Mouse (Mus musculus): ENCODE results near the gene Sbno2. TPM values are rescaled to one million over a fixed set of nuclear protein-coding genes. Genes with fewer than 3 reads are reported as not detected.

Gene Sbno2
- polyA plus RNA-seq, 1 experiment from 2014 or later = 10.3 TPM

DNA sequence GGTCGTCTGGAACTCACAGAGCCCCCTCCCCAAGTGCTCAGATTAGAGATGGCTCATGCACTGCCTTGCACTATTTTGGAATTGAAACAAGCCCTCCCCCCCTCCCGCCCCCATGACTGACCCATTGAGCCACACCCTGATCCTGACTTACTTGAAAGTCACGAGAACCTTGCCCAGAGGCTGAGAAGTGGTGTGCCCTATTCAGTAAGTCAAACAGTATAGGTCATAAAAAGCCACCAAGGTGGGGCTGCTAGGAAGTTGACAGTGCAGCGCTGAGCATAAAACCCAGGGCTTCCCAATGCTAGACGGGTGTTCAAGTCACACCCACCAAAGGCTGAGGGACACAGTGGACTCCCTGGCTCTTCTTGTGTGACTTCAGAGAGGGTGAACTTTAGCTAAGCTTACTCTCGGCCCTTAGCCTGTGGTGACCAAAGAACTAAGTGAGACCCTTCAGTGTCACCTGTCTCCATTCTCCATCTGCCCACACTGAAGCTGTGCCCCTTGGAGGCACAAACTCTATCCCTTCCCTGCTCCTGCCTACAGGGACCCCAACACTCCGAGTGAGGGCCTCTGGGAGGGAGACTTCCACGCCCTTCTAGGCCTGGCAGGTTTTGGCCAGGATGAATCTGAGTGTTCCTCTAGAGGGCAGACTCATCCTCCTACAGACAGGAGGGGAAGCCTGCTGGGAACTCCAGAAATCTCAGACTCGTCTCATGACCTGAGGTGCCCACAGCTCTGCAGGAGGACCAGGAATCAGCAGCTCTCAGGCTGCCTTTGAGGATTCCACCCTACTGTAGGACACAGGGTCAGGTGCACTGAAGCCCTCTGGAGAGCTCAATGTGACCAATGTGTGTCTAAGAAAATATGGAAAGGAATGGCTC, 71.6 kb downstream of the Sbno2 start:
- no peak for ATAC-seq
- Histone ChIP-seq H3K9me3 (ENCODE audit: control insufficient read depth, low read length) (no peaks in the 10 kb centered on the region), H3K27me3 (replicated peaks; ENCODE audit: control insufficient read depth, insufficient read depth, low read length) (no peaks in the 10 kb centered on the region), H3K4me2 (ENCODE audit: low read length) (no peak overlapping the region), H3K9ac (ENCODE audit: low read depth, low read length) (no peak overlapping the region), H3K27ac (ENCODE audit: low read depth, low read length) (no peak overlapping the region), H3K4me1 (ENCODE audit: control insufficient read depth, insufficient read depth, low read depth, low read length) (peaks cover 11% of the 10 kb centered on the region), H3K36me3 (ENCODE audit: control insufficient read depth, insufficient read depth, low read length) (peaks cover 25% of the 10 kb centered on the region), H3K4me3 (ENCODE audit: low read length) (no peak overlapping the region)
- 56% methylated on average over 9 of the region's 9 CpGs for WGBS

- Histone ChIP-seq H3K9me3 (ENCODE audit: control insufficient read depth, low read length) (no peaks in the 10 kb centered on the region), H3K4me1 (ENCODE audit: control insufficient read depth, insufficient read depth, low read depth, low read length) (peaks cover 3% of the 10 kb centered on the region; the same call in 1 of the 2 replicates), H3K4me2 (ENCODE audit: low read length) (no peak overlapping the region), H3K27ac (ENCODE audit: low read depth, low read length) (no peak overlapping the region), H3K36me3 (ENCODE audit: control insufficient read depth, insufficient read depth, low read length) (peaks cover 22% of the 10 kb centered on the region), H3K4me3 (ENCODE audit: low read length) (no peak overlapping the region), H3K27me3 (replicated peaks; ENCODE audit: control insufficient read depth, insufficient read depth, low read length) (no peaks in the 10 kb centered on the region), H3K9ac (ENCODE audit: low read depth, low read length) (no peak overlapping the region)
- ATAC-seq = no peak
- WGBS = 74% methylated on average over 5 of the region's 5 CpGs
These were observed 72.4 kb downstream of the Sbno2 start for GRCm38 (mm10) chr10:80032799-80033480.

GRCm38 (mm10) chr10:80030736-80031135, 74.6 kb downstream of the Sbno2 start:
- Histone ChIP-seq H3K9me3 (ENCODE audit: control insufficient read depth, low read length) (no peaks in the 10 kb centered on the region), H3K4me2 (ENCODE audit: low read length) (no peak overlapping the region), H3K27me3 (replicated peaks; ENCODE audit: control insufficient read depth, insufficient read depth, low read length) (no peaks in the 10 kb centered on the region), H3K36me3 (ENCODE audit: control insufficient read depth, insufficient read depth, low read length) (peaks cover 8% of the 10 kb centered on the region), H3K4me3 (ENCODE audit: low read length) (no peak overlapping the region), H3K9ac (ENCODE audit: low read depth, low read length) (peak overlapping the region; percentile 14; the same call in 1 of the 2 replicates), H3K4me1 (ENCODE audit: control insufficient read depth, insufficient read depth, low read depth, low read length) (no peaks in the 10 kb centered on the region), H3K27ac (ENCODE audit: low read depth, low read length) (no peak overlapping the region)
- 86% methylated on average over 17 of the region's 17 CpGs for WGBS
- ATAC-seq = no peak

- H3K9ac ChIP-seq (ENCODE audit: low read depth, low read length) = no peak overlapping the region
- WGBS = 81% methylated on average over 9 of the region's 9 CpGs
These were observed 75.2 kb downstream of the Sbno2 start for GRCm38 (mm10) chr10:80030191-80030590.

GRCm38 (mm10) chr10:80028521-80028846, 76.9 kb downstream of the Sbno2 start:
- no peak for ATAC-seq
- no peak overlapping the region for H3K9ac ChIP-seq (ENCODE audit: low read depth, low read length)
- 96% methylated on average over 13 of the region's 13 CpGs for WGBS

More at GRCm38 (mm10) chr10:80030191-80030590, 75.2 kb downstream of the Sbno2 start:
- Histone ChIP-seq H3K9me3 (ENCODE audit: control insufficient read depth, low read length) (no peaks in the 10 kb centered on the region), H3K27me3 (replicated peaks; ENCODE audit: control insufficient read depth, insufficient read depth, low read length) (no peaks in the 10 kb centered on the region), H3K27ac (ENCODE audit: low read depth, low read length) (no peak overlapping the region), H3K4me2 (ENCODE audit: low read length) (no peak overlapping the region), H3K4me1 (ENCODE audit: control insufficient read depth, insufficient read depth, low read depth, low read length) (no peaks in the 10 kb centered on the region), H3K36me3 (ENCODE audit: control insufficient read depth, insufficient read depth, low read length) (peaks cover 2% of the 10 kb centered on the region; the same call in 1 of the 2 replicates), H3K4me3 (ENCODE audit: low read length) (no peak overlapping the region)
- no peak for ATAC-seq

GRCm38 (mm10) chr10:80027681-80028520, 77.5 kb downstream of the Sbno2 start:
- Histone ChIP-seq H3K9me3 (ENCODE audit: control insufficient read depth, low read length) (no peaks in the 10 kb centered on the region), H3K4me1 (ENCODE audit: control insufficient read depth, insufficient read depth, low read depth, low read length) (no peaks in the 10 kb centered on the region), H3K36me3 (ENCODE audit: control insufficient read depth, insufficient read depth, low read length) (no peaks in the 10 kb centered on the region), H3K9ac (ENCODE audit: low read depth, low read length) (no peak overlapping the region), H3K27ac (ENCODE audit: low read depth, low read length) (no peak overlapping the region), H3K4me2 (ENCODE audit: low read length) (no peak overlapping the region), H3K4me3 (ENCODE audit: low read length) (no peak overlapping the region), H3K27me3 (replicated peaks; ENCODE audit: control insufficient read depth, insufficient read depth, low read length) (no peaks in the 10 kb centered on the region)
- WGBS = 69% methylated on average over 20 of the region's 20 CpGs
- no peak for ATAC-seq

More at GRCm38 (mm10) chr10:80028521-80028846, 76.9 kb downstream of the Sbno2 start:
- Histone ChIP-seq H3K4me1 (ENCODE audit: control insufficient read depth, insufficient read depth, low read depth, low read length) (no peaks in the 10 kb centered on the region), H3K4me3 (ENCODE audit: low read length) (no peak overlapping the region), H3K9me3 (ENCODE audit: control insufficient read depth, low read length) (no peaks in the 10 kb centered on the region), H3K27ac (ENCODE audit: low read depth, low read length) (no peak overlapping the region), H3K4me2 (ENCODE audit: low read length) (no peak overlapping the region), H3K36me3 (ENCODE audit: control insufficient read depth, insufficient read depth, low read length) (no peaks in the 10 kb centered on the region), H3K27me3 (replicated peaks; ENCODE audit: control insufficient read depth, insufficient read depth, low read length) (no peaks in the 10 kb centered on the region)

GRCm38 (mm10) chr10:80025889-80026288, 79.5 kb downstream of the Sbno2 start:
- H3K9ac ChIP-seq (ENCODE audit: low read depth, low read length) = no peak overlapping the region

DNA sequence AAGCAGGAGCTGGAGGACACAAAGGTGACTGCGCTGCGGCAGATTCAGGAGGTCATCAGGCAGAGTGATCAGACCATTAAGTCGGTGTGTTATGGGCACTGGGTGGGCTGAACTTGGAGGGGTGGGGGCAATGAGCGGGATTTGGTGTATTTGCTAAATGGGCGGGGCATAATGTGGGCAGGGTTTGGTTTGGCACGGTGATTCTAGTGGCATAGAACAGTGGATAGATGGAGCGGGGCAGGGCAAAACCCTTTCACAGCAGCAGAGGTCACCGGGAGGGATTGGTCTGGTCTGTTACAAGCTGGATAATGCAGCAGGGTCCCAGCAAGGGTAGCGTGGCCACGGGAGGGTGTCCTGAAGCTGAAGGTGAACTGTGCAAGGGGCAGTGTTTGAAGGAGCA, 79.9 kb downstream of the Sbno2 start:
- no peak for ATAC-seq
- no peaks in the 10 kb centered on the region for H3K9me3 ChIP-seq (ENCODE audit: control insufficient read depth, low read length)
- 76% methylated on average over 10 of the region's 10 CpGs for WGBS
- H3K9ac ChIP-seq (ENCODE audit: low read depth, low read length) = no peak overlapping the region
- H3K36me3 ChIP-seq (ENCODE audit: control insufficient read depth, insufficient read depth, low read length) = no peaks in the 10 kb centered on the region
- H3K4me1 ChIP-seq (ENCODE audit: control insufficient read depth, insufficient read depth, low read depth, low read length) = no peaks in the 10 kb centered on the region
- no peak overlapping the region for H3K27ac ChIP-seq (ENCODE audit: low read depth, low read length)
- no peaks in the 10 kb centered on the region for H3K27me3 ChIP-seq (replicated peaks; ENCODE audit: control insufficient read depth, insufficient read depth, low read length)
- no peak overlapping the region for H3K4me3 ChIP-seq (ENCODE audit: low read length)
- no peak overlapping the region for H3K4me2 ChIP-seq (ENCODE audit: low read length)

More at GRCm38 (mm10) chr10:80025889-80026288, 79.5 kb downstream of the Sbno2 start:
- ATAC-seq = no peak
- no peaks in the 10 kb centered on the region for H3K36me3 ChIP-seq (ENCODE audit: control insufficient read depth, insufficient read depth, low read length)
- 62% methylated on average over 12 of the region's 12 CpGs for WGBS
- H3K27me3 ChIP-seq (replicated peaks; ENCODE audit: control insufficient read depth, insufficient read depth, low read length) = no peaks in the 10 kb centered on the region
- no peaks in the 10 kb centered on the region for H3K9me3 ChIP-seq (ENCODE audit: control insufficient read depth, low read length)
- no peak overlapping the region for H3K27ac ChIP-seq (ENCODE audit: low read depth, low read length)
- H3K4me1 ChIP-seq (ENCODE audit: control insufficient read depth, insufficient read depth, low read depth, low read length) = no peaks in the 10 kb centered on the region
- no peak overlapping the region for H3K4me3 ChIP-seq (ENCODE audit: low read length)
- no peak overlapping the region for H3K4me2 ChIP-seq (ENCODE audit: low read length)

DNA sequence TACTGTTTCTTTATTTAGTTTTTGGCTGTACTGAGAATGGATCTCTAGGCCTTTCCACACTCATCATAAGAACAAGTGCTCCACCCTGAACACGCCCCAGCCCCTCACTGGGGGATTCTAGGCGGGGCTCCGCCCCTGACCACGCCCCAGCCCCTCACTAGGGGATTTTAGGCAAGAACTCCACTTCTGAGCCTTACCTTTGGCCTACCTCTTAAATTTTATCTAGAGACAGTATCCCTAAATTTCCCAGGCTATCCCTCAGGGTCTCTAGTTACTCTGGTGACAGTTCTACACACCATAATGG, 80.4 kb downstream of the Sbno2 start:
- no peaks in the 10 kb centered on the region for H3K9me3 ChIP-seq (ENCODE audit: control insufficient read depth, low read length)
- H3K27me3 ChIP-seq (replicated peaks; ENCODE audit: control insufficient read depth, insufficient read depth, low read length) = peaks cover 4% of the 10 kb centered on the region; the same call in 1 of the 2 replicates
- no peaks in the 10 kb centered on the region for H3K36me3 ChIP-seq (ENCODE audit: control insufficient read depth, insufficient read depth, low read length)
- H3K4me3 ChIP-seq (ENCODE audit: low read length) = no peak overlapping the region
- no peaks in the 10 kb centered on the region for H3K4me1 ChIP-seq (ENCODE audit: control insufficient read depth, insufficient read depth, low read depth, low read length)
- ATAC-seq = no peak
- WGBS = 60% methylated on average over 4 of the region's 4 CpGs
- H3K4me2 ChIP-seq (ENCODE audit: low read length) = no peak overlapping the region
- no peak overlapping the region for H3K27ac ChIP-seq (ENCODE audit: low read depth, low read length)
- no peak overlapping the region for H3K9ac ChIP-seq (ENCODE audit: low read depth, low read length)

All from hindbrain, embryonic 16.5 days (tissue).